Comparison of ENCODE assay signal across 11 mouse cellular contexts in the genomic region with DNA sequence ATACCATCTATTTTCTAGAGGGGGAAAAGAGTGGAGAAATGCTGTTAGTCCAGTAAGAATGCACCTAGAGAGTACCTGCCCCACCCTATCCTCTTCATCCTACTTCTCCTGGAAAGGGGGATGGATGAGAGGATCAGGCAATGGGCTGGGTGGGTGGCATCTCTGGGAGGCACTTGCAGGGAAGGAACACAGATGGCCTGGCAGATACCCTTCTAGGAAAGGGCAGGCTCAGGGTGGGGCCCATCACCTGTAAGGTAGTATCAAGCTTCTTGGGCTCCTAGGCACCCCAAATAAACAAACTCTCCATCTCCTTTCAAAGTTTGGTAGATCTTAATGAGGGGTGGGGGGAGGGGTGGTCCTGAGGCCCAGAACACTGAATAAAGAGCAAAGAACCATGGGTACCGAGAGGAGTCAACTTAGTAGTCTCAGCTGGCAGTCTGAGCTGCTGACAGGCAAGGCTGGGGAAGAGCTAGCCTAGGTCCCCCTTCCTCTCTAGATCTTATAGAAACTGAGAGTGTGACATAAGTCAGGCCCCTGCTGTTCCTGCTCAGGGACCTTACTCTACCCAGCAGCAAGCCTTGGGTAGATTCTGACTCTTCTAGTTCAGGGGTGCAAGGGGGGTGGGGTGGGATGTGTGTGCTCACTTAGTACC. TPM values are rescaled to one million over a fixed set of nuclear protein-coding genes. Genes with fewer than 3 reads are reported as not detected.
DNase-seq lines count a peak whose midpoint lies in the region; ATAC-seq and TF ChIP-seq lines count a peak whose summit lies in the region.
"Had no signal": no experiment of that assay in that cellular context is flagged by ENCODE, and none has a peak within 500 bp of the region (broad histone marks: within the 10 kb centered on the region; RNA-seq: fewer than 3 reads in every experiment).

No protein-coding gene starts in this region.

- H3K27ac ChIP-seq in gastrocnemius, adult 2 months, result peak overlapping the region; percentile 81; the same call in 1 of the 2 replicates
- no peak overlapping the region for H3K27ac ChIP-seq in midbrain, embryonic 11.5 days (ENCODE audit: low read depth, low read length)
- no peak overlapping the region for H3K27ac ChIP-seq in midbrain, embryonic 14.5 days (replicated peaks; ENCODE audit: low read depth, low read length)
- H3K27ac ChIP-seq in intestine, embryonic 15.5 days, result no peak overlapping the region
- H3K27ac ChIP-seq in olfactory bulb, adult 2 months (ENCODE audit: insufficient read depth, low read depth, low read length), result no peak overlapping the region

- H3K9me3 ChIP-seq in midbrain, embryonic 11.5 days (ENCODE audit: control insufficient read depth, low read length), result no peaks in the 10 kb centered on the region
- H3K9me3 ChIP-seq in midbrain, embryonic 14.5 days (ENCODE audit: control insufficient read depth, low read length), result no peaks in the 10 kb centered on the region
- no peaks in the 10 kb centered on the region for H3K9me3 ChIP-seq in intestine, embryonic 15.5 days
- H3K9me3 ChIP-seq: midbrain, embryonic 10.5 days had no signal

- H3K9ac ChIP-seq in midbrain, embryonic 11.5 days (ENCODE audit: low read length), result no peak overlapping the region
- no peak overlapping the region for H3K9ac ChIP-seq in midbrain, embryonic 14.5 days (replicated peaks; ENCODE audit: low read length)
- H3K9ac ChIP-seq in intestine, embryonic 15.5 days, result no peak overlapping the region

- no peak for TF ChIP-seq CTCF in gastrocnemius, adult 2 months (IDR thresholded peaks at IDR 0.05)
- no peak for TF ChIP-seq CTCF in olfactory bulb, adult 2 months (IDR thresholded peaks at IDR 0.05; ENCODE audit: insufficient read depth, low read depth, low read length)

- intact Hi-C loops in gastrocnemius, adult 2 months (cut with DNase I), result no loop called here

- TF ChIP-seq POLR2A in olfactory bulb, adult 2 months (IDR thresholded peaks at IDR 0.05; ENCODE audit: insufficient read depth, low read depth, low read length), result no peak

- no peak for DNase-seq in gastrocnemius, adult 2 months
- DNase-seq in gastrocnemius, postnatal 10 days, result no peak
- peak; percentile 26 for DNase-seq in midbrain, embryonic 11.5 days (ENCODE audit: low spot score, missing footprints)
- no peak for DNase-seq in midbrain, embryonic 14.5 days
- DNase-seq in kidney, postnatal 36 days, result no peak
- DNase-seq in gastrocnemius, adult 18-20 months (ENCODE audit: low spot score), result no peak
- DNase-seq: gastrocnemius, postnatal 25 days; kidney, postnatal 14 days had no signal

- peaks cover 24% of the 10 kb centered on the region for H3K4me1 ChIP-seq in midbrain, embryonic 11.5 days (ENCODE audit: control insufficient read depth, insufficient read depth, low read length)
- H3K4me1 ChIP-seq in midbrain, embryonic 14.5 days (ENCODE audit: control insufficient read depth, insufficient read depth, low read length), result peaks cover 33% of the 10 kb centered on the region
- H3K4me1 ChIP-seq in intestine, embryonic 15.5 days (replicated peaks), result peaks cover 35% of the 10 kb centered on the region
- peaks cover 23% of the 10 kb centered on the region for H3K4me1 ChIP-seq in olfactory bulb, adult 2 months (ENCODE audit: control insufficient read depth, insufficient read depth, low read length)

- no peak for ATAC-seq in midbrain, embryonic 11.5 days (ENCODE audit: low FRiP score)
- ATAC-seq in midbrain, embryonic 14.5 days (ENCODE audit: low FRiP score, low TSS enrichment), result no peak
- ATAC-seq in intestine, embryonic 15.5 days, result no peak

- 48% methylated on average over 1 of the region's 1 CpGs for WGBS in midbrain, embryonic 11.5 days
- WGBS in midbrain, embryonic 14.5 days, result 36% methylated on average over 1 of the region's 1 CpGs
- 76% methylated on average over 1 of the region's 1 CpGs for WGBS in intestine, embryonic 15.5 days
- WGBS in olfactory bulb, adult 2 months, result 83% methylated on average over 1 of the region's 1 CpGs

- peak overlapping the region; percentile 87 for H3K4me3 ChIP-seq in gastrocnemius, adult 2 months
- no peak overlapping the region for H3K4me3 ChIP-seq in midbrain, embryonic 11.5 days (ENCODE audit: low read depth, low read length)
- H3K4me3 ChIP-seq in midbrain, embryonic 14.5 days (replicated peaks; ENCODE audit: low read depth, low read length), result no peak overlapping the region
- no peak overlapping the region for H3K4me3 ChIP-seq in intestine, embryonic 15.5 days (replicated peaks)
- H3K4me3 ChIP-seq in olfactory bulb, adult 2 months (ENCODE audit: insufficient read depth, low read depth, low read length), result 0 out of 2 replicates have a peak overlapping the region, but pooled peaks have one; percentile 34

- no peaks in the 10 kb centered on the region; the same call in 1 of the 2 replicates for H3K27me3 ChIP-seq in midbrain, embryonic 11.5 days (ENCODE audit: control insufficient read depth, insufficient read depth, low read length)
- H3K27me3 ChIP-seq in midbrain, embryonic 14.5 days (ENCODE audit: control insufficient read depth, insufficient read depth, low read length), result no peaks in the 10 kb centered on the region
- H3K27me3 ChIP-seq in intestine, embryonic 15.5 days (replicated peaks), result no peaks in the 10 kb centered on the region

- no peak overlapping the region for H3K4me2 ChIP-seq in midbrain, embryonic 11.5 days
- no peak overlapping the region for H3K4me2 ChIP-seq in midbrain, embryonic 14.5 days (ENCODE audit: low read length)
- peak overlapping the region; percentile 94 for H3K4me2 ChIP-seq in intestine, embryonic 15.5 days (replicated peaks)

- H3K36me3 ChIP-seq in midbrain, embryonic 11.5 days (ENCODE audit: control insufficient read depth, insufficient read depth, low read length), result no peaks in the 10 kb centered on the region
- no peaks in the 10 kb centered on the region for H3K36me3 ChIP-seq in midbrain, embryonic 14.5 days (ENCODE audit: control insufficient read depth, insufficient read depth, low read length)
- H3K36me3 ChIP-seq in intestine, embryonic 15.5 days, result no peaks in the 10 kb centered on the region
- H3K36me3 ChIP-seq: midbrain, embryonic 10.5 days had no signal

RNA-seq across cellular contexts. Expression of a gene that starts 3.4 kb away (rescaled TPM):
- total RNA-seq in gastrocnemius, adult 2 months (2021), result 10 to 100 TPM in 1 of 2 experiments, 1 to 10 TPM in 1; 9.0 to 12.0 TPM
- total RNA-seq in gastrocnemius, postnatal 10 days (2021), result 10 to 100 TPM; 25.2 to 35.3 TPM
- 7.6 and 8.3 TPM in 2 replicates for polyA plus RNA-seq in midbrain, embryonic 11.5 days (2014; fragmentation: Nextera tagmentation; extraction: Ambion mirVana)
- 14.1 and 15.6 TPM in 2 replicates for polyA plus RNA-seq in midbrain, embryonic 14.5 days (2014; fragmentation: Nextera tagmentation; extraction: Ambion mirVana)
- 18.2 and 19.9 TPM in 2 replicates for polyA plus RNA-seq in intestine, embryonic 15.5 days (2015; fragmentation: Nextera tagmentation; extraction: Ambion mirVana)
- 167 TPM in 1 of 2 replicates, not detected in the other for polyA plus RNA-seq in olfactory bulb, adult 2 months (2012; ENCODE audit: insufficient read depth, insufficient read length, low replicate concordance, missing spikeins)
- total RNA-seq in gastrocnemius, adult 18-20 months (2021), result 10 to 100 TPM in 1 of 2 experiments, 1 to 10 TPM in 1; 7.1 to 11.6 TPM

Comparison
In these comparisons a context has a peak if more than half of its experiments do, and no peak if none do; other contexts are left out.
1. H3K4me3 ChIP-seq: peak in gastrocnemius, adult 2 months (single experiment) and olfactory bulb, adult 2 months (single experiment); none in midbrain, embryonic 11.5 days (single experiment), midbrain, embryonic 14.5 days (single experiment) and intestine, embryonic 15.5 days (single experiment).